Mouse (Mus musculus) lung, postnatal 36 days (tissue): ENCODE measurements around the gene Trpm8.

ENCODE experiments used
- DNase-seq: peaks from one replicate; pipeline ENCODE4 v3.0.0; 2022; ENCODE audit warnings: mixed read lengths

The Trpm8 gene

DNA sequence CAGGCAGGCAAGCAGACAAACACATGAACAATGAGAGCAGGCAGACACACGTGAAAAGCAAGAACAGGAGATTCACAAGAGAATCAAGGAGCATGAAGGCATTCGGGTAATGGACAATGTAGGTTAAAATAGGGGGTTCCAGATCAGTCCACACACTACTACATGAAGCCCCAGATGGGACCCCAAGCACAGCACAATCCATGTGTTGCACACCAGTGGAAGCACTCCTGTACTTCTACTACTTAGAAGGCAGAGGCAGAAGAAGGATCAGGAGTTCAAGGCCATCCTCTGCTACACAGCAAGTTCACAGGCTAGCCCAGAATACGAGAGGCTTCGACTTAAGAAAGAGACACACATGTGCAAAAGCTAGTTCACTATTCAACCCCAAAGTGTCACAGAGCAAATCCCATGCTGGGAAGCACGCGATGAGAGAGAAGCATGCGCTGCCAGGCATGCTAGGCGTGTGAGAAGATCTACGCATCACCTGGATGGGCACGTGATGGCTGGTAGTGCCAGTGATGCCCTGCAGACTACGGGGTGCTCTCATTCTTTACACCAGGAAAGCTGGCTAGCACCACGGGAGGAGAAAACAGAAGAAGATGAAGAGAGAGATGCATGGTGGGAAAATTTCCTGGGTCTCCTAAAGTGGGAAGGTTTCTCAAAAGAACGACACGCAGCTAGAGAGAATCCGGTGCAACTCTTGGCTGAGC lies 8.8 kb downstream of the Trpm8 start:
- no peak for DNase-seq

DNA sequence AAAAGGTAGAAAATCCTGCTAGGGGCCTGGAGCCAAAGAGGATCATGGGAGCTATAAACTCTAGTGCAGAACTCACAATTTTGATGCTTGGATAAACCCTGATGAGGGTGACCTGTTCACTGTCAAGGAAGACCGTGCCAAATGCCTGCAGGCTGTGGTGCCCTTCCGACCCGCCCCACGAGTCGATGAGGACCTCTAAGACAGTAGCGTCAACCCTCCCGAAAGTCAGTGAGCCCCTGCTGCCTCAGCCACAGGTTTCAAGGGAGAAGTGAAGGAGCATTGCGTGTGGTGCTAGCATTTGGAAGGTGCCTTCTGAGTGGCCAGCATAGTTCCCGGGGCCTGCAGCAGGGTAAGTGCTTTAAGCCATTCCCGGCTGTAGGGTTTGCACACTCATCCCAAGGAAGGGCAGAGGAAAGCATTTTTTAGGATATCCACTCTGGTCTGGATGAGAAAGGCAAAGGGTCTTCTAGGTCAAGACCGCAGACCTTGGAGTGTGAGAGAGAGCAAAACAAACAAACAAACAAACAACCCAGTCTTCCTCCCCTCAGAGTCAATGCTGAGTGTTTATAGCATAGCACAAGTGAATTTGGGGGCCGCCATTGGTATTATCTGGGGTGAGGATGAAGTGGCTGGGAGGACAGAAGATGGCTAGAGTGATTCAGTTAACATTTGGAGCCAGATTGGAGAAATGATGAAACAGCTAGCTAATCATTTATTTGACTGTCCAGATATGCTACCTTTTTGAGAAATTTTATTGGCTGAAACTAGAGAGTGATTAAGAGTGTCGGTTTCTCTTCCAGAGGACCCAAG lies 9.6 kb downstream of the Trpm8 start:
- DNase-seq, result peak; percentile 4

DNA sequence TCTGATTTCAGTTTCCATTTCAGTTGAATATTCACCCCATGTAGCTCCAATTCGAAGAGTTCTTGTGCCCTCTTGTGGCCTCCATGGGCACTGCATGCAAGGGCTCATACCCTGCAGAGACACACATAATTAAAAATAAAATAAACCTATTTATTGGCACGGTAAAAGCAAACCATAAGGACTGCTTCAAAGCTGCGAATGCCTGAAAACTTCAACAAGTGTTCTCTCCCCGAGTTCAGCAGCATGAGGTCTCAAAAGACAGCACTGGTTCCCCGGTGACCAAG lies 10.2 kb downstream of the Trpm8 start:
- DNase-seq, result peak; percentile 84

DNA sequence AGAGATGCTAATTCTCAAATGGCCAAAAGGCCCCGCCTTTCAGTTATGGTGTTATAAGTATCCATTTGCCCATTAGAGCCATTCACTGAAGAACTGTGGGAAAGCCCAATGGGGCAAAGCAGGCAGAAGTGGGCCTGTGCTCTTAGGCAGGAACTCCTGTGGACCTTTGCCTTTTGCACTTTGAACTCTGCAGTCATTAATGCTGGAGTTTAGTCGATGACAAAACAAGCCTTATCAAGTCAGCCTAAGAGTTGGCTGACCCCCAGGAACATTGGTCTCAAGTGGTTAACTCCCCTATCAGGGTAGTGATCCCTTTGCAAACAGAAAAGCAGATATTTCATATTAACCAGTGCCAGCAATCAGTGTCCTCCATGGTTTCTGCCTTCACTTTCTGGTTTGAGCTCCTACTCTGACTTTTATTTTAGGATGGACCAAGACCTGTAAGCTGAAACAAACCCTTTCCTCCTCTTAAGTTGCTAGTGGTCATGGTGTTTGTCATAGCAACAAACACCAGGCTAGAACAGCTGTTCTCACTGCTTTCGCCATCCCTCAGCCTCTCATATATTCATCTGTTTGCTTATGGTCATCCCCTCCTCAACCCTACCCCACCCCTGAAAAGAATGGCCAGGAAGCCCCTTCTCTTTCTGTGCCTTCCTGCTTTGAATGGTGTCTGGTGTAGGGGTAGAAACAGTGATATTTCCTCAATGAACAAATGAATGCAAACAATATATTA lies 10.8 kb downstream of the Trpm8 start:
- DNase-seq, result peak; percentile 13

DNA sequence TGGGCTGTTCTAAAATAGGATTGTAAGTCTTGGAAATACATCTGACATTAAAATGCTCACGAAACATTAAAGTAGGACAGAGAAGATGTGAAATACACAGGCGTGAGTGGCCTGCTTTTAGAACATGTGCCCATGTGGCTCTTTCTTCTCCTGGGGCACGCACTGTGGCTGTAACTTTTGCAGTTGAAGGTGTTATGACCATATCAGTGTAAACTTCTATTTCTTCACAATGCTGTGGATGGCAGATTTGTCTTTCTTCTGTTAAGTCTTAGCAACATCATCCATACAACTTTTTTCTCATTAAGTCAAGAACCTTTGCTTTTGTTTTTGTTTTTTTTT lies 11.3 kb downstream of the Trpm8 start:
- no peak for DNase-seq

GRCm38 (mm10) chr1:88289152-88289551 lies 11.7 kb downstream of the Trpm8 start:
- no peak for DNase-seq

DNA sequence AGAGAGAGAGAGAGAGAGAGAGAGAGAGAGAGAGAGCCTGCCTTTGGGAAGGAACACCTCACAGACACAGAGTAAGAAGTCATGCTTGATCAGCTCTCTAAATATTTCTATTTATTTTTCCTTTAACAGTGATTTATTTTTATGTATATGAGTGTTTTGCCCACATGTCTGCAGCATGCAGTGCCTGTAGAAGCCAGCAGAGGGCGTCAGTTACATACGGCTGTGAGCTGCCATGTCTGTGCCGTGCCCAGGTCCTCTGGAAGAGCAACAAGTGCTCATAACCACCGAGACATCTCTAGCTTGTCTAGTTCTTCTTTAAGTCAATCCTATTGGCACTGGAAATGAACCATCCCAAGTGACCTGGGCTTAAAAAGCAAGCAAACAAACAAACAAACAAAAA lies 12.5 kb downstream of the Trpm8 start:
- peak; percentile 72 for DNase-seq

GRCm38 (mm10) chr1:88290511-88290910 lies 13.1 kb downstream of the Trpm8 start:
- DNase-seq, result peak; percentile 2

DNA sequence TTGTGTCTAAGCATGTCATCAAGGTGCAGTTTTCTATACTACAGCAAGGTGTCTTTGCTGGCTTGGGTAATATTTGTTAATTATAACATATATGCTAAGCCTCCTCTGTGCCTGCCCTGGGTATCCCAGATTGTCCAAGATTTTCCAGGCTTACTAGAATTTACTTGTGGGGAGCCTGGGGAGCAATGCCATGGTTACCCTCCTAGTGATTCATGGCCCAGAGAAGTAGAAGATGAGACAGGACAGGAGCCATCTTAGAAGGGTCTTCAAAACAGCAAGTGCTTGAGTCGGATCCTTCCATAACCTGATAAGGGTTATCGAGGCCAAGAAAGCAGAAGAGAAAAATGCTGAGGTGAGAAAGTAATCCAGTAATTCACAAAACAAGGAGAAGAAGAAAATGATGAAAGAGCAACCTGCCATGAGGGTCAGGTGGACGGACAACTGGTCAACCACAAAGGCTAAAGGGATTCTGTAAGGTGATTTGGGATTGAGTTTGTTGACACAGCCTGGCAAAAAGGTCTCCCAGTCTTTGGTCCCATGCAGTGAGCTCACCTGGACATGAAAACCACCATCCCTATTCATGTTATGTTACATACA lies 14.0 kb downstream of the Trpm8 start:
- DNase-seq, result no peak

DNA sequence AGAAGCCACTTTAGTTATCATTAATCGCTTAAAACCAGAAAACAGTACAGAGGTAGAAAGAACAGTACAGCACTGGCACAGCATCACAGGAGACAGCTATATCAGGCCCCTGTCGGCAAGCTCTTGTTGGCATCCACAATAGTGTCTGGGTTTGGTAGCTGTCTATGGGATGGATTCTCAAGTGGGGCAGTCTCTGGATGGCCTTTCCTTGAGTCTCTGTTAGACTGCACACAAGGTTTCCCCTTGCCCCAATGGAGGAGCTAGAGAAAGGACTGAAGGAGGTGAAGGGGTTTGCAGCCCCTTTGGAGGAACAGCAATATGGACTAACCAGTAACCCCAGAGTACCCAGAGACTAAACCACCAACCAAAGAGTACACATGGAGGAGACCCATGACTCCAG lies 14.6 kb downstream of the Trpm8 start:
- no peak for DNase-seq

DNA sequence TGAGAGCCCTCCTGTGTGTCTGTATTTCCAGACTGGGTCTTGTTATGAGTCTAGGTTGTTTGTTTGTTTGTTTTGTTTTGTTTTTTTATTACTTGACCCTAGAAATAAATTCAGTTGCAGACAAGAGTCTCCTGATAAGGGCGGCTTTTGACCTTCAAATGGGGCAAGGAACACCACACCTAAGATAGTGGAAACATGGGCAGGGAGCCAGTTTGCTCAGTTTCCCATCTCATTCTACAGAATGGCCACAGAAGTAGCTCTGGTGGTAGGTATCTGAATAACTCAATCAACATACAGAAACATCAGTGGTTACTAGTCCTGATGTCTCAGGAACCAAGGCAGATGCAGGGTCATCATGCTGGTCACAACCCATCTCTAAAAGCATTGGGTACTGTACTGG lies 17.2 kb downstream of the Trpm8 start:
- DNase-seq, result no peak

DNA sequence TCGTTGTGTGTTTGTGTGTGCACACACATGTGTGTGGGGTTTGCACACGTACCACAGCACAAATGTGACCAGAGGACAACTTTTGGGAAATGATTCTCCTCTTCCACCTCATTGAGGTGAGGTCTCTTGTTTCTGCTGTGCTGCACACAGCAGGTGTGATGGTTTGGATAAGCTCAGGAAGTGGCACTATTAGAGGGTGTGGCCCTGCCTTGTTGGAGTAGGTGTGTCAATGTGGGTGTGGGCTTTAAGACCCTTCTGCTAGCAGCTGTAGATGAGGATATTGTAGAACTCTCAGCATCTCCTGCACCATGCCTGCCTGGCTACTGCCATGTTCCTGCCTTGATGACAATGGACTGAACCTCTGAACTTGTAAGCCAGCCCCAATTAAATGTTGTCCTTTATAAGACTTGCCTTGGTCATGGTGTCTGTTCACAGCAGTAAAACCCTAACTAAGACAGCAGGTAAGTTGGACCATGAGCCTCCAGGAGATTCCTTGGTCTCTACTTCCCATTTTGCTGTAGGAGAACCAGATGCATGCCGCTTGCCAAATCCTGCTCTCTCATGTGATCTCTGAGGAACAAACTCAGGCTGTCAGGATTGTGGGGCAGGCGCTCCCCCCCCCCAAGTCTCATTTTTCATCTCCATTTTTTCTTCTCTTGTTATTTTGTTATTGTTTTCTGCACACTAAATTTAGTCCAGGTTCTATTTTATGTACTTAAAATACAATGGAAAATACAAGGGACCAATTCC lies 18.9 kb downstream of the Trpm8 start:
- no peak for DNase-seq

DNA sequence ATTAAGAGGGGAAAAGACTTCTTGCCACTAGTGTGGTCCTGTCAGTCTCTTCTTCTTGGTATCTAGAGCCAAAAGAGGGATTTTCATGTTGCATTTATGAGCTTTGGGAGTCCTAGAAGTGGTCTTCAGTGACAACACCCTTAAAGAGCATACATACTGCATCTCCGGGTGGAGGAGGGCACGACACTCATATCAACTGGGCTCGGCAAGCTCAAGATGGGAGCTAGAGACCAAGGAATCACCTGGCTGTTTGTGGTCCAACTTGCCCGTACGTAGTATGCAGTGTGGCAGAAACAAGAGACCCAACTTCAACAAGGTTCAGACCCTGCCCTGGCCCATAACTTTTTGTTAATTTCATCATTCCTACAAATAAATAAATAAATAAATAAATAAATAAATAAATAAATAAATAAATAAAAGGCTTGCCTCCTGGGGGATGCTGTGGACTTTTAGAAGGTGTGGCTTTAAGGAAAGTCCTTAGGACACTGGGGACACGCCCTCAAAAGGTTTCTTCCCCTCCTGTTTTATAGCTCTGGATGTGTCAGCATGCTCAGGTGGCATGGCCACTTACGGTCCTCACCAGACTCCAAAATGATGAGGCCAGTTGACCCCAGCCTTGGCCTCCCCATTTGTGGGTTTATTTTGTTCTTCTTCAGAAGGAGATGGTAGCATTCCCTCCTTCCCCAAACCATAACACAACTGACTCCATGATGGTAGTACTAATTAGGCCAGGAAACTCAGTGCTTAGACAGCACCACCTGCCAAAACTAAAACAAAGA lies 20.2 kb downstream of the Trpm8 start:
- DNase-seq, result no peak

GRCm38 (mm10) chr1:88298686-88299528 lies 21.4 kb downstream of the Trpm8 start:
- no peak for DNase-seq

- no peak for DNase-seq
These were observed 22.1 kb downstream of the Trpm8 start for GRCm38 (mm10) chr1:88299529-88299945.

DNA sequence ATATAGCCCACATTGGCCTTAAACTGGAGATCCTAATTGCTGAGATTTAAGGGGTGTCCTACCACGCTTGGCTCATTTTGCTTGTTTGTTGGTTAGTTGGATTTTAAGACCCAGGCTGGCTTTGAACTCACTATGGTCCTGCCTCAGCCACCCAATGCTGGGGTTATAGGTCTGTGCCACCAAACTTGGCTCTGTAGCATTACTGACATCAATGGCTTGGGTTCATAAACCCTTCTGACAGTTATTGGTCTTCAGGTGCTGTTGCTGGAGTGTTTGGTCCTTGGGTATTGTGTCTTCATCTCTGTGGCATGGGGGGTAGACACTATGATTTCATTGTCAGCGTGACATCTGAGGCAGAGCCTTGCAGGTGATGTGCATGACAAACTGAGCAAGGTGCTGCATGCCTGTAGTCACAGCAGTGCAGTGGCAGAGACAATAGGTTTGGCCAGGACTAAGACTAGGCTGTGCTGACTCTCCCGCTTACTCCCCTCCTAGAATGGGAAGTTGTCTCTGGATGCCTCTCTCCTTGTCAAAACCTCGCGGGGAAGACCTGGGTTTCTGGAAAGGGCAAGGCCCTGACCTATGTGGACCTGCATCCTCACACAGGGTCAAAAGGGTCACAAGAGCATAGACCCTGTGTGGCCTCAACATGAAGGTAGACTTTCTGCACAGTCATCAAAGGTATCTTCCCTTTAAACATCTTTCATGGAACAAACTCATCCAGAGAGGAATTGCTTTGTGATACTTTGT lies 23.0 kb downstream of the Trpm8 start:
- no peak for DNase-seq

GRCm38 (mm10) chr1:88301121-88302014 lies 23.9 kb downstream of the Trpm8 start:
- no peak for DNase-seq

GRCm38 (mm10) chr1:88302057-88302740 lies 24.7 kb downstream of the Trpm8 start:
- DNase-seq, result no peak

GRCm38 (mm10) chr1:88303762-88304161 lies 26.3 kb downstream of the Trpm8 start:
- no peak for DNase-seq
